Mouse (Mus musculus) liver, embryonic 18 days (tissue): Measurements from ENCODE around the gene Klhl40. TPM values are rescaled to one million over a fixed set of nuclear protein-coding genes. Genes with fewer than 3 reads are reported as not detected.

Experiments used
- polyA plus RNA-seq: library from polyadenylated mRNA; depleted of rRNA; stranded (reverse); fragments of >200 nt; gene quantifications from 2 replicates; pipeline ENCODE4 v1.2.3, GENCODE M21; 2012; rRNA removed

The Klhl40 gene
- 0.04 TPM in 1 of 2 replicates, not detected in the other for polyA plus RNA-seq

DNA sequence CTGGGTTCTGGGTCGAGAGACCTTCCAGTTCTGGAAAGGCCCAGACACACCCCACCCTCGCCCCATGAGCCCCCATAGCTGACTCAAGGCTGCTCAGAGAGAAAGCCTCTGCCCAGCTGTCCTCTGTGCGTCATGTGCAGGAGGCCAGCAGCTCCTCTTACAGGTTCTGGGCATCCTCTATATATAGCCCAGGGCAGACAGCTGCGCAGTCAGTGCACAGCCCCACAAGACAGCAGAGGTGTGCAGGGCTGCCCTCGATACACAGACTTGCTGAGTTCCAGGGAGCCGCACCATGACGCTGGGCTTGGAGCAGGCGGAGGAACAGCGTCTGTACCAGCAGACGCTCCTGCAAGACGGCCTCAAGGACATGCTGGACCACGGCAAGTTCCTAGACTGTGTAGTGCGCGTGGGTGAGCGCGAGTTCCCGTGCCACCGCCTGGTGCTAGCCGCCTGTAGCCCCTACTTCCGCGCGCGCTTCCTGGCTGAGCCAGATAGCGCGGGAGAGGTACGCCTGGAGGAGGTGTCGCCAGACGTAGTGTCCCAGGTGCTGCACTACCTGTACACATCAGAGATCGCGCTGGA is at the start of gene Klhl40:
Gene Klhl40 (plus strand): TSS at position 124 of the 582 bp plus-strand sequence.

GRCm38 (mm10) chr9:121759091-121760081 is 18.0 kb upstream of the Klhl40 start, which contains the start of gene Zfp651:
TSS of gene Zfp651 (plus strand) at chr9:121759330.

GRCm38 (mm10) chr9:121791757-121792521 is 14.5 kb downstream of the Klhl40 start, which contains the start of gene Hhatl:
TSS of gene Hhatl (minus strand) at chr9:121792507.

Other genes starting within 250 kb of the Klhl40 start
- 0.05 and 0.08 TPM in 2 replicates for gene Lyzl4, start 135.5 kb upstream of the Klhl40 start, polyA plus RNA-seq
- gene Vipr1, start 134.9 kb upstream of the Klhl40 start, polyA plus RNA-seq = 0.75 and 0.77 TPM in 2 replicates
- 1.6 and 1.7 TPM in 2 replicates for gene Sec22c, start 72.1 kb upstream of the Klhl40 start, polyA plus RNA-seq
- 34.9 TPM in 2 replicates for gene Ss18l2, start 67.3 kb upstream of the Klhl40 start, polyA plus RNA-seq
- gene Nktr, start 58.4 kb upstream of the Klhl40 start, polyA plus RNA-seq = 31.3 and 37.7 TPM in 2 replicates
- gene Zfp651, start 18.3 kb upstream of the Klhl40 start, polyA plus RNA-seq = 2.5 and 2.9 TPM in 2 replicates
- gene Hhatl, start 14.9 kb downstream of the Klhl40 start, polyA plus RNA-seq = 0.03 and 0.06 TPM in 2 replicates
- gene Ccdc13, start 61.9 kb downstream of the Klhl40 start, polyA plus RNA-seq = 0.01 and 0.03 TPM in 2 replicates
- 30.3 and 36.7 TPM in 2 replicates for gene Higd1a, start 80.8 kb downstream of the Klhl40 start, polyA plus RNA-seq
- gene Ackr2, start 120.7 kb downstream of the Klhl40 start, polyA plus RNA-seq = 0.79 and 1.0 TPM in 2 replicates
- 32.3 and 59.7 TPM in 2 replicates for gene Cyp8b1, start 138.7 kb downstream of the Klhl40 start, polyA plus RNA-seq
- gene Fam198a, start 173.4 kb downstream of the Klhl40 start, polyA plus RNA-seq = 0.77 and 0.89 TPM in 2 replicates
- 4.3 and 4.5 TPM in 2 replicates for gene Pomgnt2, start 219.5 kb downstream of the Klhl40 start, polyA plus RNA-seq